Mouse (Mus musculus): ENCODE results near the gene Cdcp1. TPM values are rescaled to one million over a fixed set of nuclear protein-coding genes. Genes with fewer than 3 reads are reported as not detected.

Cdcp1 gene
- 6.4 TPM for polyA plus RNA-seq (2014; fragmentation: Illumina TruSeq; extraction: RNeasy Lipid Tissue Mini Kit (QIAGEN cat#74804); ENCODE audit: insufficient read depth, low read depth, low replicate concordance)

GRCm38 (mm10) chr9:123215621-123216440 is at the start of gene Cdcp1:
Gene Cdcp1, minus strand, starts transcription at chr9:123216038.

GRCm38 (mm10) chr9:123260611-123261021 is 44.8 kb upstream of the Cdcp1 start, which contains the start of gene Tmem158:
Gene Tmem158, minus strand, starts transcription at chr9:123260764.

GRCm38 (mm10) chr9:123150241-123151020 is 65.4 kb downstream of the Cdcp1 start, which contains the start of gene Clec3b:
Gene Clec3b, plus strand, starts transcription at chr9:123150946.

Other genes starting within 250 kb of the Cdcp1 start
- 28.7 TPM for gene Tmem42, start 194.7 kb downstream of the Cdcp1 start, polyA plus RNA-seq (2014; fragmentation: Illumina TruSeq; extraction: RNeasy Lipid Tissue Mini Kit (QIAGEN cat#74804); ENCODE audit: insufficient read depth, low read depth, low replicate concordance)
- 0.10 TPM for gene Tgm4, start 181.3 kb downstream of the Cdcp1 start, polyA plus RNA-seq (2014; fragmentation: Illumina TruSeq; extraction: RNeasy Lipid Tissue Mini Kit (QIAGEN cat#74804); ENCODE audit: insufficient read depth, low read depth, low replicate concordance)
- 63.5 TPM for gene Zdhhc3, start 102.8 kb downstream of the Cdcp1 start, polyA plus RNA-seq (2014; fragmentation: Illumina TruSeq; extraction: RNeasy Lipid Tissue Mini Kit (QIAGEN cat#74804); ENCODE audit: insufficient read depth, low read depth, low replicate concordance)
- gene Exosc7, start 102.8 kb downstream of the Cdcp1 start, polyA plus RNA-seq (2014; fragmentation: Illumina TruSeq; extraction: RNeasy Lipid Tissue Mini Kit (QIAGEN cat#74804); ENCODE audit: insufficient read depth, low read depth, low replicate concordance), result 75.0 TPM
- gene Clec3b, start 65.1 kb downstream of the Cdcp1 start, polyA plus RNA-seq (2014; fragmentation: Illumina TruSeq; extraction: RNeasy Lipid Tissue Mini Kit (QIAGEN cat#74804); ENCODE audit: insufficient read depth, low read depth, low replicate concordance), result 182 TPM
- gene Tmem158, start 44.7 kb upstream of the Cdcp1 start, polyA plus RNA-seq (2014; fragmentation: Illumina TruSeq; extraction: RNeasy Lipid Tissue Mini Kit (QIAGEN cat#74804); ENCODE audit: insufficient read depth, low read depth, low replicate concordance), result 3.8 TPM
- gene Lars2, start 150.9 kb upstream of the Cdcp1 start, polyA plus RNA-seq (2014; fragmentation: Illumina TruSeq; extraction: RNeasy Lipid Tissue Mini Kit (QIAGEN cat#74804); ENCODE audit: insufficient read depth, low read depth, low replicate concordance), result 476 TPM

Measured in lung, adult 10 weeks (tissue).